Comparison of ENCODE assay signal across 8 mouse cellular contexts in the genomic region with DNA sequence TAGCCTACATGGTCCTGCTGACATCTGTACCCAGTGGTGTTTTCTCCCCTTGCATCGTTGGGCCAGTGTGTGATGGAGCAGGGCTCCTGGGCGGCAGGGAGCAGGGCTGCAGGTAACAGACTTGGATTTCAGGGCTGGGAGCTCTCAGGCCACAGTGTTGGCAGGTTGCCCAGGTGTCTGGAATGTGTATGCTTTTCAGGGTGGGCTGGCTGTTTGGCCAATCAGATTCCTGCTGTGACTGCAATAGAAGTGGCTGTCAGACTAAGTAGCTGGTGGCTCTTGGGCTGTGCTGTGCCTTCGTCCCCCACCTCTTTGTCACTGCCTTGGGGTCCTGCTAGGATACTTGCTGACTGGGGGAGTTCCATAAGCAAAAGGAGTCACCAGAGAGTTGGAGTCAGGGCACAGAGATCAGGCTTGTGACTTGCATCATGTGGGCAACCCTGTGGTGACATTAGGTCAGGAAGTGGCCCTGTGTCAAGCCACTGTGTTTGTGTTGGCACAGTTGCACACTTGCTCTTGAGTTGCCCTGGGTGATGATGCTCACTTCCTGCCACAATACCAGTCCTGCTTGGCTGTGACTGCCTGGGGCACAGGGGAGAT.
DNase-seq lines count a peak whose midpoint lies in the region; ATAC-seq lines count a peak whose summit lies in the region.

No protein-coding gene starts in this region.

- H3K36me3 ChIP-seq in forebrain, embryonic 16.5 days (ENCODE audit: control insufficient read depth, insufficient read depth) = no peaks in the 10 kb centered on the region
- no peaks in the 10 kb centered on the region for H3K36me3 ChIP-seq in forebrain, embryonic 12.5 days (replicated peaks)

- no peak overlapping the region for H3K4me3 ChIP-seq in forebrain, embryonic 16.5 days (replicated peaks; ENCODE audit: low read length)
- no peak overlapping the region for H3K4me3 ChIP-seq in forebrain, embryonic 12.5 days (replicated peaks)

- ATAC-seq in forebrain, embryonic 16.5 days = 0 out of 2 replicates have a peak, but pooled peaks have one; percentile 12
- no peak for ATAC-seq in forebrain, embryonic 12.5 days (ENCODE audit: low FRiP score)
- ATAC-seq in CD4-positive, CD25-positive, alpha-beta regulatory T cell, adult 4 months = no peak

- H3K9ac ChIP-seq in forebrain, embryonic 16.5 days (replicated peaks; ENCODE audit: low read depth, low read length) = no peak overlapping the region
- H3K9ac ChIP-seq in forebrain, embryonic 12.5 days = no peak overlapping the region

- no peaks in the 10 kb centered on the region for H3K4me1 ChIP-seq in forebrain, embryonic 16.5 days (replicated peaks; ENCODE audit: control insufficient read depth, insufficient read depth, low read length)
- peaks cover 4% of the 10 kb centered on the region for H3K4me1 ChIP-seq in forebrain, embryonic 12.5 days

- no peak overlapping the region for H3K27ac ChIP-seq in forebrain, embryonic 16.5 days (ENCODE audit: low read length)
- no peak overlapping the region for H3K27ac ChIP-seq in forebrain, embryonic 12.5 days

- H3K4me2 ChIP-seq in forebrain, embryonic 16.5 days (ENCODE audit: low read length) = no peak overlapping the region
- no peak overlapping the region for H3K4me2 ChIP-seq in forebrain, embryonic 12.5 days

- H3K27me3 ChIP-seq in forebrain, embryonic 16.5 days (replicated peaks; ENCODE audit: control insufficient read depth, insufficient read depth, low read length) = no peaks in the 10 kb centered on the region
- no peaks in the 10 kb centered on the region for H3K27me3 ChIP-seq in forebrain, embryonic 12.5 days

- H3K9me3 ChIP-seq in forebrain, embryonic 16.5 days (ENCODE audit: control insufficient read depth, low read length) = no peaks in the 10 kb centered on the region
- no peaks in the 10 kb centered on the region for H3K9me3 ChIP-seq in forebrain, embryonic 12.5 days

- peak; percentile 82 for DNase-seq in Muller cell, postnatal 12 days (ENCODE audit: inconsistent ontology term)
- DNase-seq in fibroblast of lung, adult 2 months (ENCODE audit: low read depth) = peak; percentile 38
- DNase-seq in kidney, adult 18-20 months = peak; percentile 78
- DNase-seq in lung, postnatal 14 days = peak; percentile 78
- no peak for DNase-seq in thymus, postnatal 14 days

- 40% methylated on average over 3 of the region's 3 CpGs for WGBS in forebrain, embryonic 16.5 days
- 63% methylated on average over 3 of the region's 3 CpGs for WGBS in forebrain, embryonic 12.5 days
